Mouse (Mus musculus) macrophage (primary cell): ENCODE measurements around the gene Sh3glb1. TPM values are rescaled to one million over a fixed set of nuclear protein-coding genes. Genes with fewer than 3 reads are reported as not detected.

Source experiments
- H3K27ac ChIP-seq: fragments of 350-480 bp; formaldehyde crosslinking; 2 replicates; pipeline ENCODE4 v1.9.0; 2021
- H3K36me3 ChIP-seq: fragments of 350-480 bp; formaldehyde crosslinking; 2 replicates; pipeline ENCODE4 v1.9.0; 2021; ENCODE audit errors: inconsistent target
- H3K4me3 ChIP-seq: fragments of 350-480 bp; formaldehyde crosslinking; 2 replicates; pipeline ENCODE4 v1.9.0; 2021; ENCODE audit errors: inconsistent target
- H3K79me2 ChIP-seq: fragments of 350-480 bp; formaldehyde crosslinking; 2 replicates; pipeline ENCODE4 v1.9.0; 2021; ENCODE audit errors: inconsistent target
- WGBS: methylation state at CpG from one replicate; pipeline ENCODE4 v1.1.7; 2026; ENCODE audit warnings: inconsistent platforms; ENCODE audit not compliant: missing documents; 5-methylcytosine and 5-hydroxymethylcytosine counted together
- polyA plus RNA-seq: library from polyadenylated mRNA; stranded (reverse); fragments of 250-400 nt; gene quantifications from 3 replicates; pipeline ENCODE4 v1.2.4, GENCODE M21; 2018; ENCODE audit warnings: inconsistent platforms

Gene Sh3glb1
- polyA plus RNA-seq, 1 experiment from 2014 or later: 482 TPM

- H3K36me3 ChIP-seq: peaks cover 23% of the 10 kb centered on the region; the same call in 1 of the 2 replicates
- H3K27ac ChIP-seq: peak overlapping the region; percentile 97
- peaks cover 75% of the 10 kb centered on the region for H3K79me2 ChIP-seq
- WGBS: 4% methylated on average over 5 of the region's 5 CpGs
- no peak overlapping the region for H3K4me3 ChIP-seq
Observed at GRCm38 (mm10) chr3:144697154-144697553, 23.0 kb downstream of the Sh3glb1 start.

- WGBS: 92% methylated on average over 7 of the region's 7 CpGs
- no peak overlapping the region for H3K4me3 ChIP-seq
- H3K79me2 ChIP-seq: peaks cover 53% of the 10 kb centered on the region
- no peak overlapping the region for H3K27ac ChIP-seq
- H3K36me3 ChIP-seq: peaks cover 41% of the 10 kb centered on the region
Observed at GRCm38 (mm10) chr3:144694941-144695340, 25.2 kb downstream of the Sh3glb1 start.

GRCm38 (mm10) chr3:144694040-144694439 lies 26.1 kb downstream of the Sh3glb1 start:
- 98% methylated on average over 10 of the region's 10 CpGs for WGBS
- Histone ChIP-seq H3K79me2 (peaks cover 44% of the 10 kb centered on the region), H3K27ac (no peak overlapping the region), H3K36me3 (peaks cover 48% of the 10 kb centered on the region), H3K4me3 (no peak overlapping the region)

DNA sequence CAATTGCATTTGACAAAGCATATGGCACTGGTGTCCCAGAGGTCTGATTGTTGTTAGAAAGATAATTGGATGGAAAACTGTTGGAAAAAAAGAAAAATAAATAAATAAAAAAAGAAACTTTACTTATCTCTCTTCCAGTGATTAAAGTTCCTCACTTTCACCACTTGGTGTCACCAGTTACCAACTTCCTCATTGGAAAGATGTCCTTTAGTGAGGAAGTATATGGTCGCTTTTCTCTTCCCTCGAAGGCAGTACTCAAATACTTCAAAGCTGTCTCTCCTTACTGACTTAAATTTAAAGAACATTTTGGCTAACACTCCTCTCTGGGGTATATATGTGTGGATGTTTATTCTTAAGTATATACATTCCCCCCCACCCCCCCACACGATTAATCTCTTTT lies 28.1 kb downstream of the Sh3glb1 start:
- Histone ChIP-seq H3K36me3 (peaks cover 65% of the 10 kb centered on the region), H3K79me2 (peaks cover 40% of the 10 kb centered on the region; the same call in 1 of the 2 replicates), H3K4me3 (no peak overlapping the region), H3K27ac (peak overlapping the region; percentile 28)
- WGBS: 26% methylated on average over 3 of the region's 3 CpGs

DNA sequence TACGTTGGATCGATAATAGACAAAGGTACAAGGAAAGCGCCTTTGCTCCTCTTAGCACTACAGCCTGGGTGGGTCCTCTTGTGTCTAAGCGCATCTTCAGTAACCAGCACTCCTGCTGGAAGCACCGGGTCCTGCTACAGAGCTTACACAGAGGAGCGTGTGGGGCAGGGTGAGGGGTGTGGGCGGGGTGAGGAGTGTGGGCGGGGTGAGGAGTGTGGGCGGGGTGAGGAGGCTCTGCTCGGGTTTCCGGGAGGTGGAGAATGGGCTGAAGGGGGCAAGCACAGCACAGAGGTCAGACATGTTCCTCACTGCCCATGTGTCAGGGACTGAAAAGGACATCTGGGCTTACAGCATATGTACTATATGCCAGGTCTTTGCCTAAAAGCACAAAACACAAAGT lies 30.9 kb downstream of the Sh3glb1 start:
- no peak overlapping the region for H3K27ac ChIP-seq
- H3K36me3 ChIP-seq: peaks cover 64% of the 10 kb centered on the region
- no peak overlapping the region for H3K4me3 ChIP-seq
- WGBS: 66% methylated on average over 11 of the region's 11 CpGs
- H3K79me2 ChIP-seq: peaks cover 14% of the 10 kb centered on the region; the same call in 1 of the 2 replicates

GRCm38 (mm10) chr3:144688284-144688683 lies 31.9 kb downstream of the Sh3glb1 start:
- H3K79me2 ChIP-seq: peaks cover 5% of the 10 kb centered on the region; the same call in 1 of the 2 replicates
- no peak overlapping the region for H3K27ac ChIP-seq
- 88% methylated on average over 8 of the region's 8 CpGs for WGBS
- no peak overlapping the region for H3K4me3 ChIP-seq
- peaks cover 57% of the 10 kb centered on the region for H3K36me3 ChIP-seq

DNA sequence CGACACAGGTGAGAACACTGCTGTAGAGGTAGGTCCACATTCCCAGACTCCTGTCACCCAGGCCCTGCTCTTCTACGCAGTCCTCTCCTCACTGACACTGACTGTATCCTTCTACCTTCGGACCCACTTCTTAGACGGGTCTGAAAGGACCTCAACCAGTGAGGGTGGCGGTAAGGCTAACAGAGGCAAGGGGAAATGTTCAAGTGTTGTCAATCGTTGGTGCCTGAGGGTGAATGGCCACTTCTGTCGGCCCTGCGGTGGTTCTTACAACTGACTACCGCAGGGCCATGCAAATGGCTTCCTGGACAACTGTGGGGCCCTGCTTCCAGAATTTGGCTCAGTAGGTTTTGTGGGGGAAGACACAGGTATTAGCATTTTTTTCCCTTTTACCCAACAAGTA lies 32.5 kb downstream of the Sh3glb1 start:
- Histone ChIP-seq H3K27ac (no peak overlapping the region), H3K4me3 (no peak overlapping the region), H3K79me2 (peaks cover under 1% of the 10 kb centered on the region; the same call in 1 of the 2 replicates), H3K36me3 (peaks cover 57% of the 10 kb centered on the region)
- WGBS: 91% methylated on average over 9 of the region's 9 CpGs

- Histone ChIP-seq H3K27ac (no peak overlapping the region), H3K36me3 (peaks cover 50% of the 10 kb centered on the region), H3K79me2 (no peaks in the 10 kb centered on the region), H3K4me3 (no peak overlapping the region)
- 91% methylated on average over 5 of the region's 5 CpGs for WGBS
Observed at GRCm38 (mm10) chr3:144686146-144686545, 34.0 kb downstream of the Sh3glb1 start.

GRCm38 (mm10) chr3:144683136-144683814 lies 36.9 kb downstream of the Sh3glb1 start:
- no peak overlapping the region for H3K27ac ChIP-seq
- no peak overlapping the region for H3K4me3 ChIP-seq
- H3K36me3 ChIP-seq: peaks cover 27% of the 10 kb centered on the region
- H3K79me2 ChIP-seq: no peaks in the 10 kb centered on the region
- 98% methylated on average over 11 of the region's 12 CpGs for WGBS

DNA sequence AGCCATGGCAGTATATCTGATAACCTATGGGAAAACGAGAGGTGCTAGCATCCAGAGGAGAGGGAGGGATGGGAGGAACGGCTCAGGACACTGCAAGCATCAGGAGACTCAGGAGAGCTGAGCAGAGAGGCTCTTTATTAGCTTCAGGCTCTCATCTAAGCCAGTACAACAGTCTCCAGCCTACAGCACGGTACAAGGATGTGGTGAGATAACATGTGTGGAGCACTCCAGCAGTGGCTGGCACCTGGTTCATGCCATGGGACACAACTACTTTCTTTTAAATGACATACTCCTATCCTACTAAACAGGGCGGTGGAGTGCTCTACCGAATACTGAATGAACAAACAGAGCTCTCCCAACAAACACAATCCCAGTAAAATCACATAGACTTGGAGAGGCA lies 38.6 kb downstream of the Sh3glb1 start:
- no peaks in the 10 kb centered on the region for H3K79me2 ChIP-seq
- 98% methylated on average over 5 of the region's 5 CpGs for WGBS
- H3K27ac ChIP-seq: no peak overlapping the region
- H3K36me3 ChIP-seq: peaks cover 10% of the 10 kb centered on the region; the same call in 1 of the 2 replicates
- no peak overlapping the region for H3K4me3 ChIP-seq

DNA sequence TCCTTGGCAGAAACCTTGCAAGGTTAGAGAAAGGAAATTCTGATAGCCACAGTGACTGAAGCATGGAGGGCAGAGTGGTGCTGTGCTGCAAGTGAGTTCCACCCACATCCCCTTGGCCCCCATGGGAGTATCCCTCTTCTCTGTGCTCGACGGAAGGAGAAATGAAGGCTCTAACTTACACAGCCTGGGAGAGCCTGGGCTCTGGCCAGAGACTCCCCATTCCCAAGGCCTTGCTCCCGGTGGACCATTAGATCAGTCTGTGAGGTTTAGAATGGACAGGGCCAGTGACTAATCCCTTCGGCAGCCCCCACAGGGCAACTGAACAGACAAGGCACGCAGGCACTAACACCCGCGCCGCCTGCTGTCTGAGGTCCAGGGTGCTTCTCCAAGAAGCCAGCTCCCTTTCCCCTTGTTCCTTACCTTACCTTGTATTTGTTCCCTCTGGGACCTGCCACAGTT lies 40.4 kb downstream of the Sh3glb1 start:
- no peaks in the 10 kb centered on the region for H3K79me2 ChIP-seq
- H3K27ac ChIP-seq: peak overlapping the region; percentile 77
- no peak overlapping the region for H3K4me3 ChIP-seq
- H3K36me3 ChIP-seq: 0 out of 2 replicates have a peak, but pooled peaks cover 2% of the 10 kb centered on the region
- WGBS: 75% methylated on average over 8 of the region's 8 CpGs

DNA sequence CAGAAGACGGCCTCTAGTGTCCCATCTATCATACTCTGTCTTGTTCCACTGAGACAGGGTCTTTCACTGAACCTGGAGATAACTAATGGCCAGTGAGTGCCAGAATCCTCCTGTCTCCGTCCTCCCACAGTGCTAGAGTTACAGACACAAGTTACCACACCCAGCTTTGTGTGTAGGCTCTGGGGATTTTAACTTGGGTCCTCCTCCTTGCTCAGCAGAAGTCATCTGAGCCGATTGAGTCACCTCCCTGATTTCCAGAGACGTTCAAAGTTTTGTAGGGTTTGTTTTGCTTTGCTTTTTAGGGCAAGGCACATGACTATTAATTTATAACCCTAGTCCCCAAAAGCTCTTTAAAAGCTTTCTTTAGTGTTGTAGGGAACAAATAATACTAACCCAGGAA lies 41.0 kb downstream of the Sh3glb1 start:
- 48% methylated on average over 4 of the region's 4 CpGs for WGBS
- Histone ChIP-seq H3K27ac (peak overlapping the region; percentile 77), H3K79me2 (no peaks in the 10 kb centered on the region), H3K36me3 (no peaks in the 10 kb centered on the region), H3K4me3 (no peak overlapping the region)

DNA sequence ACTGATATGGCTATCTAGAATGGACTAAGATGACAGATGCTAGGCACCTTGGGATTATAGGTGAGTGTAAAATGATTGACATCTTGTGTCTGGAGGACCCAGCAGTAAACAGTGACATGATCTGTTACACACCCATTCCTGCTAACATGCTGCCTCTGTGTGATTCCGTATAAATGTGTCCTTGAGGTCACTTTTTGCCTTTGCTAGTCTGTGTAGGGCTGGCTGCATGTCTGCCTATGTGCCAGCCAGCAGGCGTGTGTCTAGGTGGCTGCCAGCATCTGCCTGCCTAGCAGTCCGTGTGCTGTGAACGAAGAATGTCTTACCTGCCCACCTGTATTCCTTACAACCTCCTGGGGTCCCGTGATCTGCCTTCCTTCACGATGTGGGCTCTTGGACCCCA lies 42.4 kb downstream of the Sh3glb1 start:
- WGBS: 87% methylated on average over 6 of the region's 6 CpGs
- no peak overlapping the region for H3K4me3 ChIP-seq
- no peaks in the 10 kb centered on the region for H3K79me2 ChIP-seq
- H3K27ac ChIP-seq: no peak overlapping the region
- no peaks in the 10 kb centered on the region for H3K36me3 ChIP-seq

DNA sequence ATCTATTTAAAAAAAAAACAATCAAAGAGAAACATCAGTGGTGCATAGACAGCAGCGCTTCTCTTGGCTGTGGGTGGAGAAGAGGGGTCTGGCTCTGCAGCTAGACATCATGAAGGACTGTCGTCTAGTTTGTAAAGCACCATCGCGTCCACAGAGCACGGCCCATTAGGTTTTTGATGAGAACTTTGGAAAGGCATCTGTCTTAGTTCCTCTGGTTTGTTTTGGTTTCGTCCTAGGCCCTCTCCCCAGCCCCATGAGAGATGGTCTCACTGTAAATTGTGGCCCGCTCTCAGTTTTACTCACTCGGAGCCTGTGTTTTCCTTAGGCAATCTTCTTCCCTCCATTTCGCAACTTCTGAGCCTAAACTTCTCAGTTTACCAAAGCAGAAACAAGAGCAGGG lies 43.9 kb downstream of the Sh3glb1 start:
- Histone ChIP-seq H3K36me3 (no peaks in the 10 kb centered on the region), H3K79me2 (no peaks in the 10 kb centered on the region), H3K27ac (no peak overlapping the region), H3K4me3 (no peak overlapping the region)
- WGBS: 78% methylated on average over 9 of the region's 9 CpGs

GRCm38 (mm10) chr3:144672016-144672415 lies 48.1 kb downstream of the Sh3glb1 start:
- no peak overlapping the region for H3K4me3 ChIP-seq
- H3K36me3 ChIP-seq: no peaks in the 10 kb centered on the region
- no peaks in the 10 kb centered on the region for H3K79me2 ChIP-seq
- H3K27ac ChIP-seq: no peak overlapping the region
- WGBS: 84% methylated on average over 8 of the region's 8 CpGs
